Mouse (Mus musculus) left cerebral cortex, postnatal 36 days (tissue): Measurements from ENCODE around the gene Nup88. TPM values are rescaled to one million over a fixed set of nuclear protein-coding genes. Genes with fewer than 3 reads are reported as not detected.

Source experiments
- total RNA-seq, 2 experiments: library from RNA; stranded (reverse); gene quantifications; 2 replicates each; pipeline ENCODE4 v1.2.3; 2021

The Nup88 gene
- total RNA-seq, 2 experiments from 2014 or later, result 50.8 to 53.3 TPM

Other genes with a start within 250 kb of the Nup88 start
- gene Zfp3, start 205.8 kb downstream of the Nup88 start, total RNA-seq, result 10 to 100 TPM; 17.3 to 21.7 TPM
- not detected for gene Scimp, start 157.4 kb downstream of the Nup88 start, total RNA-seq
- gene Rabep1, start 125.2 kb downstream of the Nup88 start, total RNA-seq, result 100 to 1,000 TPM; 124 to 125 TPM
- 10 to 100 TPM; 32.4 to 49.1 TPM for gene Rpain, start 240 bp upstream of the Nup88 start, total RNA-seq
- 10 to 100 TPM; 87.4 to 91.5 TPM for gene C1qbp, start 13.1 kb upstream of the Nup88 start, total RNA-seq
- 10 to 100 TPM; 25.6 to 28.9 TPM for gene Dhx33, start 34.5 kb upstream of the Nup88 start, total RNA-seq
- gene Mis12, start 49.6 kb upstream of the Nup88 start, total RNA-seq, result 10 to 100 TPM; 14.9 to 16.5 TPM
- gene Derl2, start 49.9 kb upstream of the Nup88 start, total RNA-seq, result 10 to 100 TPM; 19.8 to 25.5 TPM
- gene 6330403K07Rik, start 63.5 kb upstream of the Nup88 start, total RNA-seq, result 100 to 1,000 TPM; 217 to 253 TPM
- gene Nlrp1a, start 174.7 kb upstream of the Nup88 start, total RNA-seq, result under 1 TPM; 0.62 to 0.84 TPM